Mouse (Mus musculus): ENCODE results near the gene Adal.
"Not testable (repeated sequence)": the region's sequence is repeated elsewhere in the genome, so short reads cannot be mapped to it uniquely, and the experiment has no call there.

Adal gene

DNA sequence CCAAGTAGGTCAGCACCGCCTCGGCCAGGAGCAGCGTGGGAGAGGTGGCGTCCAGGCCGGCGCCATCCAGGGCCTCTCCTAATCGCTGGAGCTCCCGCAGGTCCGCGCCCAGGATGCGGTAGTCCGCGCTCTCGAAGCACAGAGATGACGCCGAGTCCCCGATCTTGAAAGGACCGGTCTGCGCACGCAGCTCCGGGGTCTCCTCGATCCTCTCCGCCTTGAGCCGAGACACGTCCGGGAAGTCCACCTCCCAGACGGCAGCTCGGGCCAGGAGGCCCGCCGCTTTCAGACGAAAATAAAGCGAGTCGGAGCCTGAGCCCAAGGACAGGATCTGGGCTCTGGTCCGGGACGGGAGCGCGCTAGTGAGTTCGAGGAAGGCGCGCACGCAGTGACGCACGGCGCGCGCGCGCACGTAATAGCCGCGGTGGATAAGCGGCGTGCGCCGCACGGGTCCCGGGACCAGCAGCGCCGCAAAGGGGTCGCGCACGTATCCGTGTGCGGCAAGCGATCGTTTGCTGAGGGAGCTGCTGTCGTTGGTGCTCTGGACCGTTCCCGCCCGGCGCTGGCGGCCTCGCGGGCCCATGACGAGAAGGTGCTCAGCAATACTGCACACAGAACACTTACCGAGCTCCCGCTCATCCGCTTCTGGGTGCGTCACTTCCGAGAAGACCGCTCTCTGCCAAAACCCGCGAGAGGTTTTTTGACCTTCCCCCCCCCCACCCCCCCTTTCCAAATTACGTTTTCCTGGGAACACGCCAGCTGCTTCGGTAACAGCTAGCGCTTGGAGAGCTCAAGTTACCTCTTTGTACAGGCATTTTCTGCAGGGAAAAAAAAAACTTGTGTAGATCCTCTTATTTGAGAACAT, at the start of gene Adal, which contains the start of gene Lcmt2:
Adal (plus strand) TSS at position 411 of the 865 bp plus-strand sequence.
Lcmt2 (minus strand) TSS at position 636 of the 865 bp plus-strand sequence.
- DNase-seq, result peak; percentile 96

DNA sequence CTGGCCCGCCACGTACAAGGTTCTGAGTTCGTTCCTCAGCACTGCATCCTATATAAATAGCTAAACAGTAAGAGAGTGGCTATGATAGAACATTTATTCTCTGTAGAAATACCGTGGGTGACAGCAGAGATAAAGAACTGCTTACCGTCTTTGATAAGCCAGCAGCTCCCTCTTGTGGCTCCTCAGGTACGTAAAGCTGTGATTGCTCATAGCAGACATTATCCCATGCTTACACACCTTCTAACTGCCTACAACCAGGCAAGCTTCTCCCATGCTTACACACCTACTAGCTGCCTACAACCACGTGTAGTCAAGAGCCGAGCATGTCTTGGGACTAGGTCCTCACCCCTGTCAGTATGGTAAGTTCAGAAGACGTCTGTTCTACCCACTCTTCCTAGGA, 38.2 kb upstream of the Adal start:
- DNase-seq, result peak; percentile 78

DNA sequence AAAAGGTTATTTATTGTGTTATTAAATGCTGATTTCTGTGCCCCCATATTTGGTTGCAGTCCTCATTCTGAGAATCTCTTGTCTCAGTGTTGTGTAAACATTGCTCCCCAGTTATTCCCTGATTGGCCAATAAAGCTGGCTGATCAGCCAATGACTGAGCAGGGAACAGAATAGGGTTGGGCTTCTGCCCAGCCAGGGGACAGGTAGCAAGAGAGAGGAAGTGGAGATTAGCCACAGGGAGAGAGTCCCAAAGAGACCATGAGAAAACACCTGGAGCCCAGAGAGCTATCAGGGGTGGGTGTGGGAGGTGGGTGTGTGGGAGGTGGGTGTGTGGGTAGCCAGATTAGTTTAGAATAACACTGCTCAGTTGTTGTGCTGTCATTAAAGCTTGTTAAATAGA, 34.3 kb upstream of the Adal start:
- peak; percentile 17 for DNase-seq

DNA sequence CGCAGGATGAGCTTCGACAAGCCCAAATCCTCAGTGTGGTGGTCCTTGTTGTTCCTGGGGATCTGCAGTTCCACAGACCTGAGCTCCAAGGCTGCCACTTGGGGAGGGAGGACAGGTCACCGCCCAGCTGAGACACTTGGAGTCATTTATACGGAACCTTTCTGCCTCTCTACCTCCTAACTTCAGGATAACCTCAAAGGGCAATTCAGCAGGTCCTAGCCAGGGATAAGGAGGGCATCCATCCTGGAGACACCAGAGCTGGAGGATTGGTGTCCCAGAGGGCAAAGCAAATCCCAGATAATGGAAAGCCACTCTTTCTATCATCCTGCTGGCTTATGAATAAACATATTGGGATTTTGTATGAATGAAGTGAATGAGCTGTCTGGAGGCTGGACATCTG, 30.5 kb upstream of the Adal start, which contains the start of gene Tgm7:
Tgm7 (minus strand) TSS at position 101 of the 400 bp plus-strand sequence.
- no peak for DNase-seq

DNA sequence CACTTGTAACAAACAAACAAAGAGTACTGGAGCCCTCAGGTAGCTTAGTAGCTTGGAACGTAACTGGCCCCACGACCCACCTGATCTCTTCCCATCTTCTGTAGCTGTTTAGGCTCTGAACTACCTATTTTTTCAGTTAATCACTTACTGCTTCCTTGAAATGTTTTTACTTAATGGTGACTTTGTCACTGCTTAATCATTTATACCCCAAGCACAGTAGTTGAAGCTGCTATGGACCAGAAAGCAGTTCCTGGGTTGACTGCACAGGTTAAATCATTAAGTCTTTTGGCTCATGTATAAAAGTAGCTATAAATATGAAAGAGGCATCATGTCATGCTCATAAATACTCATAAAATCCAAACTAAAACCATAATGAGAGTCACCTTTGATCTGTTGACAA, 24.8 kb upstream of the Adal start:
- DNase-seq, result no peak

DNA sequence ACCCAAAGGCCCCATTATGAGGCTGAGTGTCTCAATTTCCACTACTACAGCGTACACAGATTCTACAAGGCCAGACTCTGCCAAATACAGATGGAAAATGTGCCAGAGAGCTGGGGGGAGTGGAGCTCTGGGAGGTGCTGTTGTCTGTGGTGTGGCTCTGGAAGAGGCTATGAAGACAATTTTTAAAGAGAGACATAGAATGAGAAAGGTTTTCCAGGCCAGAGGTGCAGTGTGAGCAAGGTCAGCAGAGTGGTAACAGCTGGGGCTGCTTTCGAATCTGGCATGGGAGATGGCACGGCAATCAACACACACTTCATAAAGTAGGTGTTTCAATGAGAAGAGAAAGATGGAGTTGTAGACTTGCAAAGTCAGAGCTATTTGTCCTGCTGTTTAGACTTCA, 21.0 kb upstream of the Adal start:
- no peak for DNase-seq

DNA sequence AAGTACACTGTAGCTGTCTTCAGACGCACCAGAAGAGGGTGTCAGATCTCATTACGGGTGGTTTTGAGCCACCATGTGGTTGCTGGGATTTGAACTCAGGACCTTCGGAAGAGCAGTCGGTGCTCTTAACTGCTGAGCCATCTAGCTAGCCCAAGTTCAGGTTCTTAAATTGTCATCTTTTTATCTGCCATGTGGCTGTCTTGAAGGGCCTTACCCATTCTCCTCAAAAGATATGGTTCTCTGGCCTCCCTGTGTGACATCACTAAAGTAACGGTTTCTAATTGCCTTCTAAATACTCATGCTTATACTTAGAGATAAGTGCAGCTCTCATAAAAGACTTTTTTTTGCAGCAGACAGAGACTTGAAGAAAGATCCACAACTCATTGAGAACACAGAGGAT, 13.9 kb upstream of the Adal start:
- DNase-seq, result not testable (repeated sequence)

DNA sequence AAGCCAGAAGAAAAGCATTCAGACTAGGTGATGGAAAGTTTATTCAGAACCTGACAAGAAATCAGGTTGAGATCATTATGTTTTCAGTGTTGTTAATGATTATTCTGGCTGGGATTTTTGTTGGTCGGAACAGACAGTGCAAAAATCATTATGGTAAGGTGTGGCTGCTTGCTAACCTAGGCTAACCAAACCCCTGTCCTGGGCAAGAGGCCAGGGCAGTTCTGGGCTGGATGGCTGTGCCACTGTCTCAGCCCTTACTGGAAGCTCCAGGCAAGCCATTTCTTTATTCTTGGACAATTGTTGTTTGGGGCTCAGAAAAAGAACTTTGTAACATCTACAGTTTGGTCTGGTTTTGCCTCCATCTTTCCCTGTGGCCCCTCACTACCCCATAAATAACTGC, 12.7 kb upstream of the Adal start:
- no peak for DNase-seq

DNA sequence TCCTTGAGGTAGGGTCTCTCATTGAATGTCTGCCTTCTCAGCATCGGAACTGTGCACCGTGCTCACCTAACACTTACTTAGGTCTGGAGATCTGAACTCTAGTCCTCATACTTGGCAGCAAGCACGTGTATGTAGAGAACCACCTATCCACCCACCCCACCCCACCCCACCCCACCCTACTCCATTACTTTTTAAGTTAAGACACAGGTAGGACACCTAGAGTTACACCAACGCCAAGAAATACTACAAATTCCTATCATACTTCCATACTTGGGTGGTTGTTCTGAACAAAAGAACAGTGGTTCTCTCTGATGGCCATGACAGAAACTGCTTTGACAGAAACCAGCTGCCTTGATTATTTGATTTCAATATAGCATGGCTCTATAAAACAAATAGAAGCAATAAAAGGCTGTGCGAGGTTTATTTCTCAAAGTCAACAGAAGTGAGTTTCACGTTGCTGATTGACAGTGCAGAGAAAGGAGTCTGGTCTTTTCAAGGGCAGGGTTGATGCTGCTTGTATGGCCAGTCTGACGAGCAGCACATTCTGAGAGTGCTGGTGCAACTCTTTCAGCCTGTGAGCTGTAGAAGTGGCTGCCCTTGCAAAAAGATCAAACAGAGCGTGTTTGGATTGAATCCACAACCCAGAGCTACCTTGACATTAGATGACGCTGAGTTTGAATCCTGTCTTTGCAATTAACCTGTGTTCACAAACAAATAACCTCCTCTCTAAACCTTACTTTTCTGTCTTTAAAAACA, 11.2 kb upstream of the Adal start:
- DNase-seq, result no peak

DNA sequence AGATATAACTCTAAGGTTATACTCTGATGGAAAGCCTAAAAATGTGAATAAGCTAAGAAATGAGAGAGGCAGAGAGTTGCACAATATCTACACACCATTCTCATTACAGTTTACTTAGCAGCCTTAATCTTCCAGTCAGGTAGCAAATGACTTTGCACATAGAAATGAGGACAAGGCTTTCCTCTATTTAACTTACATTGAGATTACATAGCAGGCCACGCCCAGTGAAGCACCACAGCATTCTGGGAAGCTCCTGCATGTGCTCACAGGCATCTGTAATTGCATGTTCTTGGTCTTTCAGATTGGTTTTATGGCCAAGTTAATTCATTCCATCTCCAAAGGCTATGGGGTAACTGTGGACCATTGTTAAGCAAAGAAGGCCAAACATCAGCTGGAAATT, 7.4 kb upstream of the Adal start:
- DNase-seq, result no peak

DNA sequence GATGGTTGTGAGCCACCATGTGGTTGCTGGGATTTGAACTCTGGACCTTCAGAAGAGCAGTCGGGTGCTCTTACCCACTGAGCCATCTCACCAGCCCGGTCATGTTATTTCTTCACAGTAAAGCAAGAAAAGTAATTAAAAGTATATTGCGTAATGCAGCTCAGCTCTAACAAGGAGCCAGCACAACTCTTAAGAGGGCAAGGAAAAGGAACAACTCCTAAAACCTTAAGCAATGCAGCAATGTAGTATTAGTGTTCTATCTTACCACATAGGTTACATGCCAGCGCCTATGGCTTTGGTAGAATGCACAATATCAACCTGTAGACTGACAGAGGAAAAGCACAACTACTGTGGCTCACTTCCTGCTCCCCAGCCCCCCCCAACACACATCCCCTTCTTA, 2.9 kb upstream of the Adal start:
- DNase-seq, result no peak

DNA sequence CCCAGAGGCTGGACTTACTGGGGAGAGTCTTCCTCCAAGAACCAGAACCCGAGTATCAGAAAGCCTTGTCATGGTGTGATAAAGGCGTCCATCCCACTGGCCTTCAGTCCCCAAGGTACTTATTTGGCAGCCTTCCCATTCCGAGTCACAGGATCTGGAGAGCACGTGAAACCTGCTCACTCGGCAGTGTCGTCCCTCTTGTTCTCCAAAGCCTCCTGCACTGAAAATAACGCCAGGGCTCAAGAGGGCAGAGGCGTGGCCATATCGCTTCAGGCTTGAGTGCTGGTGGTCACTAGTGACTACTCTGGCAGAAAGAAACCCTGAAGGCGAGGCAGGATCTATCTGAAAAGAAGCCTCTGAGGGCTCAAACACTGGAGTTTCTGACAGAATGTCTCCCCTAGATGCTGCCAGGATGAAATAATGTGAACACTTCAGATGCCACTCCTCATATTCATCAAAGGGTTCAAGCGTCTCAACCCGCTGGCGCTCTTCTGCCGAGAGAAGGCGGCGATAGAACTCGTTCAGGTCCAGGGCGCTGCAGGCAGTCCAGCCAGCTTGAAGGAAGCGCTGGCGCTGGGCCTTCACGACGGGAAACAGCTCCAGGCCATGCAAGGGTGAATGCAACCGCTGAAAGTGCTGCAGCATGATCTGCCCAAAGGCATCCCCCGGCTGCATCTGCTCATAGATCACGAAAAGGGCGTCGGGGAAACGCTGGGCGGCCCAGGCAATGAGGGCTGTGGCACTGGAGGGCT, 786 bp upstream of the Adal start:
- peak; percentile 86 for DNase-seq

DNA sequence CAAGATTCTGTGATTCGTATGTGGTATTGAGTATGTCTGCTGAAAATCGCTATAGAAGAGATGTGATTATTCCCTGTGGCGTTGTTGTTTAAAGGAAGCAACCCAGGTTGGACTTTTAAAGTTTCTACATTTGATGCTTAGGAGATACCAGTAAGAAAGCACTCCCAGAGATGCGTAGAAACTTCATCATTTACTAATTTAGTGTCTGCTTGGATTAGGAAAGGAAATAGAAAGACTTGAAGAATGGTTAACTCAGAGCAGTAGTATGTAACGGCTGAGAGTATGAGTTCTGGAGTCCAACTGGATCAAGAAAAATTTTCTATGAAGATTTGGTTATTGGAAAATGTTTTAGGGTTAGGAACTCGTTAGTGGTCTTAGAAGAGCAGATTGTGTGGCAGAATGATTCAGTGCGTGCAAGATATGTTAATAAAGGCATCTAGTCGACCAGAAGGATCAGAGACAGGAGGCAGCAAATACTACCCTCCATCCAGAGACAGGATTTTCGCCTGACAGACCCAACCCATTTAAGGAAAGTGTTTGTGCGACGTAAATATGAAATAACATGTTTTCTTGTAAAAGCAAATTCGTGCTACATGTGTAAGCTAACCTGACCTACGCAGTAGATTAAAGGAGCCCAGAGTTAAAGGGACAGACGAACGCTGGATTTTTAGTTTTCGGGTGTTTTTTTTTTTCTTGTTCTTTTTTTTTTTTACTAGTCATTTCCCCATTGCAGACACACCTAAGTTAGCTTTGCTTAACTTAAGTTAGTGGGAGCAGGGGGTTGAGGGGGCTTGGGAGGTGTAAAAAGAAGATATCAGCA, 1.2 kb downstream of the Adal start:
- peak; percentile 1 for DNase-seq

DNA sequence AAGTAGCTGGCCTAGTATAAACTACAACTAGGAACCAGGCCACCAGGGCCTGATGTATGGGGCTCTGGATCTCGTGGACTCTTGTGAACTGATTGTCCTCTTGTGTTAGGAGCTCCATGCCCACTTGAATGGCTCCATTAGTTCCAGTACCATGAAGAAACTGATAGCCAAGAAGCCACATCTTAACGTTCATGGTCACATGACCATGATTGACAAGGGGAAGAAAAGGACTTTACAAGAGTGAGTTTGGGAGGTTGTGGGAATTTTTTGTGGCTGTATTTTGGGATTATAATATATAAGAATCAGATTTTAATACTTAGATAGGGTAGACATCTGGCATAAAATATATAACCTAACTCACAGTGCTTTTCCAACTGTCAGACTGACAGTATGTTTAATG, 2.2 kb downstream of the Adal start:
- no peak for DNase-seq

DNA sequence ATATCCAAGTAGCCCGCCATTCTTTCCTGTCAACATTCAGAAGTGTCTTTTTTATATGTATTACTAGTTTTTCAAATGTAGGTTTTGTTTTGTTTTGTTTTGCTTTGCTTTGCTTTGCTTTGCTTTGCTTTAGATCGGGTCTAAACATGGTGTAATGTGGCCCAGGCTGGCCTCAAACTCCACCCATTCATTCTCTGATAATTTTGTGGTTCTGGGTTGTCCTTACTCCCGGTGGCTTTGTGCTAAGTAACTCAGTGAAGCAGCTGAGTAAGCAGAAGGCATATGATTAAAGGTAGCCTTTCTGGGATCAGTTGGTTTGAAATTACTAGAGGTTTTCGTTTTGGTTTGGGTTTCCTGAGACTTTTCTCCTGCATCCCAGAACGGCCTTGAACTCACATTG, 9.5 kb downstream of the Adal start:
- no peak for DNase-seq

DNA sequence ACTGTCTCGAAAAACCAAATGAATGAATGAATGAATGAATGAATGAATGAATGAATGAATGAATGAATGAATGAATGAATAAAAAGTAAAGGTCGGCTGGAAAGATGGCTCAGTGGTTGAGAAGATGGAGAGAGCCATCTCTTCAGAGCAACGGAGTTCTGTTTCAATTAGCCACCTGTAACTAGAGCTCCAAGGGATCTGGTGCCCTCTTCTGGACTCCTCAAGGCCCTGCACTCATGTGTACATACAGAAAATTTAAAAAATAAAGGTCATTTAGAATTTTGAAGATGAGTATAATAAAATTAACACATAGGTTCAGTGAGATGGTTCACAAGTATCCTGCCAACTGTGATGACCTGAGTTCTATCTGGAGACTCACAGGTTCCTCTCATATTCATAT, 12.9 kb downstream of the Adal start:
- no peak for DNase-seq

DNA sequence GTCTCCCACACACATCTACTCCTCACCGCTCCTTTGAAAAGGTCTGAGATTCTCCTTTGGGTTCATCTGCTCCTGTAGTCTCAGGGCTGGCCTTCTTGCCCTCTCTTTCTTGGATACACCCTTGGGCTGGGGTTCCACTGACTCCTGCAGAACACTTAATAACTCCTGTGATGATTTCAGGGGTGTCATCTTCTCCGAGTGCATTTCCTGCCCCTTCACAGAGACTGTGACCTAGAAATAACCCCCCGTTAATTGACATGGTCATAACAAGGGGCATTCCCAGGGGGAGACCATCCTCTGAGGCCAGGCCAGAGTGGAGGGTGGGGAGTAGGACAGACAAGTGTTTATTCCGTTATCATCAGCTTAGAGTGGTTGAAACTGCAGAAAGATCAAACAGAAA, 28.9 kb downstream of the Adal start:
- peak; percentile 5 for DNase-seq

DNA sequence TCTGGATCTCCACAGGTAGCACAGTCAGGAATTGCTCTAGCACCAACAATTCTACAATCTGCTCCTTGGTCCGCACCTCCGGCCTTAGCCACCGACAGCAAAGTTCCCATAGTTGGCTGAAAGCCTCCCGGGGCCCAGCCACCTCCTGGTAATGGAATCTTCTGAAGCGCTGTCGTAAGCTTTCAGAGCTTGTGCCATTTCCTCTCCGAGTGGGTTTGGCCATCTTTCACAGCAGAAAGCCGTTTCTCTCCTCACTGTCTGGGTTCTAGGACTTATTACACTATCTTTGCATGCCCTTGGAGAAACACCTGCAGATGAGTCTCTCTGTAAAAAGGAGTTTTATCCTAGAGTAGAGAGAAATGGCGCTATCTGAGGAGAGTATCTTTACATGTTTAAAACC, 29.7 kb downstream of the Adal start:
- peak; percentile 15 for DNase-seq

DNA sequence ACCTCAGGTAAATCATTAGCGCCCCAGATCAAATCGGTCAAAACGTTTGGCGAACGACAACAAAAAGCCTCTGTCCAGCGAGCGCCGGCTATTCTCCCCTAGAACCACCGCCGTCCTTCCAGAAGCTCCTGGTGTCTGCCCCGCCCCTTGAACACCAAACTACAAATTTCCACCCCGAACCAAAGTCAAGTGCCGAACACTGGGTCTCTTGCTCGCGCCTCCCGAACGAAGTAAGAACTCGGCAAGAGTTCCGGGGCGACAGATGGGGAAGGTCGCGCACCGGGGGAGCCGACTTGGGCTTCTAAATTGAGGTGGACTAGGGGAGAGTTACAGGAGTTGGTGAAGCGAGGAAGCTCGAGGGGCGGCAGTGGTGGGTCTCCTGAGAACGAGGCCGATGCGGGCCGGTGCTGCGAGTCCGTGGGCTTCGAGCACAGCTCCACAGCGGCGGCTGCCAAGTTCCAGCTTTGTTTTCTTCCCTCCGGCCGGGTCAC, 30.3 kb downstream of the Adal start, which contains the start of gene Tubgcp4:
Tubgcp4 (plus strand) TSS at position 174 of the 491 bp plus-strand sequence.
- DNase-seq, result no peak

DNA sequence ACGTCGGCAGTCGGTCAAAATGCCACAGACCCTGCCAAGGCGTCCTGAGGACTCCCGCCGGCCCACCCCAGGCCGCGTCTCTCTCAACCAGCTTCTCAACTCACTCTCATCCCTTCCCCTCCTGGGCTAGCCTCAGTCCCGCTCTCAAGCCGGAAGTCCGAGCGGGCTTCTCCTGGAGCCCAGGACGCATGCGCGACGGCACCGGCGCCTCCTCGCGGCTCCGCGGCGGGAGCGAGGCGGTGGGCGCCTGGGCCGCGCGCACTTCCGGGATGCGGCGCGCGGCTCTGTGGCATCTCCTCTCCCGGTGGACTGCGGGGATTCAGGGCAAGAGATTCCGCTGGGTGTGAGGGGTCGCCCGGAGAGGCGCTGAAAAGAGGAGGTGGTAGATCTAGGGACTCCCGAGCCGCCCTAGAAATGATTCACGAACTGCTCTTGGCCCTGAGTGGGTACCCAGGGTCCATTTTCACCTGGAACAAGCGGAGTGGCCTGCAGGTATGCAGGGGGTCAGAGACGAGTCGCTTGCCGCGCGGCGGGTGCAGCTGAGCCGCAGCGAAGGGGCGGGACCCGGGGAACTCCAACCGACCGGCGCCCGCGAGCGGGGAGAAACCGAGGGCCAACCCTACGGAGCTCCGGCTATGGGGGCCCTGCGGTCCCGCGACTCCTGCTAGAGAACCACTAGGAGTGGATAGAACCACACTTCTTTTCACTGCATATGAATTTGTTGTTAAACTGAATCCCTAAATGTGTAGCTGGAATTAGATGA, 30.9 kb downstream of the Adal start, which contains the start of gene Zscan29:
Zscan29 (minus strand) TSS at position 146 of the 763 bp plus-strand sequence.
- peak; percentile 95 for DNase-seq

DNA sequence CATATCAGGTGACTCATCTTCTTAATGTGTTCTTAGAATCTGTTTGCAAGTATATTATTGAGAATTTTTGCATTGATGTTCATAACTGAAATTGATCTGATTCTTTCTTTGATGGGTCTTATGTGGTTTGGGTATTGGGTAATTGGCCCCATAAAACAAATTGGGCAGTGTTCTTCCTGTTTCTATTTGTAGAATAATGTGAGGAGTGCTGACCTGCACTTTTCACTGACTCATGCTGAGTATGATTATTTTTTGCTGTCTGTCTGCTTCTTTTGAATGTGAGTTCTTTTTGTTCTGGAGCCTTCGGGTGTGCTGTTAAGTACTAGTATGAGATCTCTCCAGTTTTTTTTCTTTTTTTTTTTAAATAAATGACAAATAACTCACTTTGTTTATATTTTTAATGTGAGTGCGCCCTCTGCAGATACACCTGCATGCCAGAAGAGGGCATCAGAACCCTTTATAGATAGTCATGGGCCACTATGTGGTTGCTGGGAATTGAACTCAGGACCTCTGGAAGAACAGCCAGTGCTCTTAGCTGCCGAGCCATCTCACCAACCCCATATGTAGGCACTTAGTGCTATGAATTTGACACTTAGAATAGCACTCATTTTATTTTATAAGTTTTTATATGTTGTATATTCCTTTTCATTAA, 38.7 kb downstream of the Adal start:
- no peak for DNase-seq
